Mouse (Mus musculus): ENCODE measurements around the gene Pemt. TPM values are rescaled to one million over a fixed set of nuclear protein-coding genes. Genes with fewer than 3 reads are reported as not detected.

Pemt gene
- 1 to 10 TPM; 5.3 to 6.3 TPM for total RNA-seq (2021)
- long read RNA-seq, experiment 1, partial matches to known transcripts, result 1 of 2 reads
- long read RNA-seq, experiment 1, other reads (novel, unspliced or antisense), result 1 of 2 reads
- long read RNA-seq, experiment 2, partial matches to known transcripts, result 3 of 5 reads
- long read RNA-seq, experiment 2, other reads (novel, unspliced or antisense), result 1 of 5 reads

GRCm38 (mm10) chr11:60046058-60046735 is at the start of gene Pemt:
Gene Pemt (minus strand): TSS chr11:60046489.
- peak; percentile 98 for DNase-seq (ENCODE audit: low spot score in 2 of 2)

- DNase-seq (ENCODE audit: low spot score in 2 of 2), result no peak
Measured at GRCm38 (mm10) chr11:60094909-60095810, 48.9 kb upstream of the Pemt start.

- no peak for DNase-seq (ENCODE audit: low spot score in 2 of 2)
Measured at GRCm38 (mm10) chr11:60093984-60094587, 47.8 kb upstream of the Pemt start.

GRCm38 (mm10) chr11:60093227-60093626 is 46.9 kb upstream of the Pemt start:
- no peak for DNase-seq (ENCODE audit: low spot score in 2 of 2)

GRCm38 (mm10) chr11:60091422-60091761 is 45.1 kb upstream of the Pemt start:
- no peak for DNase-seq (ENCODE audit: low spot score in 2 of 2)

GRCm38 (mm10) chr11:60090696-60091421 is 44.6 kb upstream of the Pemt start:
- DNase-seq (ENCODE audit: low spot score in 2 of 2), result no peak

GRCm38 (mm10) chr11:60088947-60089346 is 42.7 kb upstream of the Pemt start:
- DNase-seq (ENCODE audit: low spot score in 2 of 2), result no peak

- DNase-seq (ENCODE audit: low spot score in 2 of 2), result no peak
Measured at GRCm38 (mm10) chr11:60086676-60087075, 40.4 kb upstream of the Pemt start.

GRCm38 (mm10) chr11:60084589-60084988 is 38.3 kb upstream of the Pemt start:
- no peak for DNase-seq (ENCODE audit: low spot score in 2 of 2)

GRCm38 (mm10) chr11:60076790-60077189 is 30.5 kb upstream of the Pemt start:
- DNase-seq (ENCODE audit: low spot score in 2 of 2), result peak; percentile 71 to 89

- no peak for DNase-seq (ENCODE audit: low spot score in 2 of 2)
Measured at GRCm38 (mm10) chr11:60076183-60076582, 29.9 kb upstream of the Pemt start.

GRCm38 (mm10) chr11:60073936-60074502 is 27.7 kb upstream of the Pemt start:
- peak in 1 of 2 experiments; percentile 27 for DNase-seq (ENCODE audit: low spot score in 2 of 2)

- DNase-seq (ENCODE audit: low spot score in 2 of 2), result no peak
Measured at GRCm38 (mm10) chr11:60073121-60073520, 26.8 kb upstream of the Pemt start.

- DNase-seq (ENCODE audit: low spot score in 2 of 2), result no peak
Measured at GRCm38 (mm10) chr11:60071221-60071620, 24.9 kb upstream of the Pemt start.

GRCm38 (mm10) chr11:60070599-60070998 is 24.3 kb upstream of the Pemt start:
- DNase-seq (ENCODE audit: low spot score in 2 of 2), result peak in 1 of 2 experiments; percentile 36

GRCm38 (mm10) chr11:60068631-60069030 is 22.3 kb upstream of the Pemt start:
- DNase-seq (ENCODE audit: low spot score in 2 of 2), result no peak

GRCm38 (mm10) chr11:60067646-60068045 is 21.4 kb upstream of the Pemt start:
- no peak for DNase-seq (ENCODE audit: low spot score in 2 of 2)

GRCm38 (mm10) chr11:60065267-60065666 is 19.0 kb upstream of the Pemt start:
- no peak for DNase-seq (ENCODE audit: low spot score in 2 of 2)

- DNase-seq (ENCODE audit: low spot score in 2 of 2), result no peak
Measured at GRCm38 (mm10) chr11:60061504-60062006, 15.3 kb upstream of the Pemt start.

GRCm38 (mm10) chr11:60060026-60060425 is 13.7 kb upstream of the Pemt start:
- no peak for DNase-seq (ENCODE audit: low spot score in 2 of 2)
